Mouse (Mus musculus) left cerebral cortex, postnatal 36 days (tissue): ENCODE measurements around the gene Fbxw11. TPM values are rescaled to one million over a fixed set of nuclear protein-coding genes. Genes with fewer than 3 reads are reported as not detected.

Experiments used
- DNase-seq, 2 experiments: peaks; one replicate each; pipeline ENCODE4 v3.0.0; 2021 to 2022; ENCODE audit warnings: low spot score in 2 of 2, mixed read lengths in 1 of 2
- intact Hi-C: fragments of 180-260 bp; cut with DNase I; formaldehyde crosslinking; loops from one replicate; pipeline ENCODE4 v1.15.1; 2025
- total RNA-seq, 2 experiments: library from RNA; stranded (reverse); gene quantifications; 2 replicates each; pipeline ENCODE4 v1.2.3; 2021

Fbxw11 gene
- total RNA-seq, 2 experiments from 2014 or later = 119 to 124 TPM

GRCm38 (mm10) chr11:32725171-32725570 lies 82.6 kb downstream of the Fbxw11 start:
- intact Hi-C loops = no loop called here
- DNase-seq = no peak

GRCm38 (mm10) chr11:32732467-32732866 lies 89.9 kb downstream of the Fbxw11 start:
- no peak for DNase-seq
- intact Hi-C loops = no loop called here

GRCm38 (mm10) chr11:32733195-32733594 lies 90.7 kb downstream of the Fbxw11 start:
- intact Hi-C loops = no loop called here
- no peak for DNase-seq

- DNase-seq = no peak
- intact Hi-C loops = no loop called here
Measured at GRCm38 (mm10) chr11:32736371-32736770, 93.8 kb downstream of the Fbxw11 start.

GRCm38 (mm10) chr11:32737729-32738128 lies 95.2 kb downstream of the Fbxw11 start:
- no peak for DNase-seq
- intact Hi-C loops = no loop called here

- intact Hi-C loops = no loop called here
- no peak for DNase-seq
Measured at GRCm38 (mm10) chr11:32743891-32744290, 101.4 kb downstream of the Fbxw11 start.

- intact Hi-C loops = no loop called here
- DNase-seq = no peak
Measured at GRCm38 (mm10) chr11:32744463-32744862, 101.9 kb downstream of the Fbxw11 start.

GRCm38 (mm10) chr11:32745466-32745865 lies 102.9 kb downstream of the Fbxw11 start:
- no peak for DNase-seq
- intact Hi-C loops = no loop called here

- DNase-seq = no peak
- intact Hi-C loops = no loop called here
Measured at GRCm38 (mm10) chr11:32746036-32746435, 103.5 kb downstream of the Fbxw11 start.

GRCm38 (mm10) chr11:32746475-32746874 lies 104.0 kb downstream of the Fbxw11 start:
- no peak for DNase-seq
- intact Hi-C loops = no loop called here

- intact Hi-C loops = no loop called here
- DNase-seq = no peak
Measured at GRCm38 (mm10) chr11:32748800-32749199, 106.3 kb downstream of the Fbxw11 start.

- intact Hi-C loops = no loop called here
- DNase-seq = no peak
Measured at GRCm38 (mm10) chr11:32751863-32752594, 109.5 kb downstream of the Fbxw11 start.

- intact Hi-C loops = no loop called here
- no peak for DNase-seq
Measured at GRCm38 (mm10) chr11:32752595-32752885, 110.0 kb downstream of the Fbxw11 start.

GRCm38 (mm10) chr11:32753358-32753757 lies 110.8 kb downstream of the Fbxw11 start:
- intact Hi-C loops = no loop called here
- no peak for DNase-seq

- intact Hi-C loops = no loop called here
- DNase-seq = no peak
Measured at GRCm38 (mm10) chr11:32762773-32763172, 120.2 kb downstream of the Fbxw11 start.

- intact Hi-C loops = no loop called here
- DNase-seq = no peak
Measured at GRCm38 (mm10) chr11:32767496-32768230, 125.1 kb downstream of the Fbxw11 start.

- DNase-seq = no peak
- intact Hi-C loops = no loop called here
Measured at GRCm38 (mm10) chr11:32768642-32769343, 126.3 kb downstream of the Fbxw11 start.

GRCm38 (mm10) chr11:32780747-32781536 lies 138.4 kb downstream of the Fbxw11 start:
- no peak for DNase-seq
- intact Hi-C loops = no loop called here

- no peak for DNase-seq
- intact Hi-C loops = no loop called here
Measured at GRCm38 (mm10) chr11:32781633-32782404, 139.3 kb downstream of the Fbxw11 start.
